Mouse (Mus musculus): ENCODE data around the gene Atg9b. TPM values are rescaled to one million over a fixed set of nuclear protein-coding genes. Genes with fewer than 3 reads are reported as not detected.

Atg9b gene
- total and polyA plus RNA-seq, 2 experiments = 0.09 to 0.35 TPM

DNA sequence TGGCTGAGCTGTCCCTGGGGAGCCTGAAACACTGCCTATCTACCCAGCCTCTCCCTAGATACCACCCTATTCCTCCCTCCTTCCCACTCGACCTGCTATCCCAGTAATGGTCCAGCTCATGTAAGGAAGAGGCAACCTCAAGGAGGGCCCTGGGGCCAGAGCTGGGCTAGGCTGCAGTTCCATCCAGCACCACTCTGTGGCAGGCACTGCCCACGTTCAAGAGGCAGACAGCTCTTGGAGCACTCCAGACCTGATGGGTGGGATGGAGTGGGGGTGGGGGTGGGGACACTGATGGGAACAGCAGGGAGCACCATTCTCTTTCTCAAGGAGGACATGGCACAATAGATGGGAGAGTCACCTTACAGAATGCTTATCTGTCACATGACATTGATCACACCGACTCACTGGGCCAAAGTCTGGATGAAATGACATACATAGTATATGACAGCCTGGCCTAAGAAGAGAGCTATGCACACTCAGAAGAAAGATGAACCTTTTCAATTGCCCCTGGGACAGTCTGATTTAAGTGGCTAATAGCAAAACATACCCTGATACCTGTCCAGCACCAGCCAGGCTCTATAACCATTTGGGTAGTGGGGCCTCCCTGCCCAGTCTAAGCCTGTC is 55.9 kb downstream of the Atg9b start:
- no peak for DNase-seq (ENCODE audit: extremely low read depth, low read depth, low spot score)
- no peaks in the 10 kb centered on the region for H3K79me2 ChIP-seq (ENCODE audit: control insufficient read depth, insufficient read depth, low read length)
- no peaks in the 10 kb centered on the region for H3K4me1 ChIP-seq (ENCODE audit: control insufficient read depth, insufficient read depth, low read length)
- WGBS = 26% methylated on average over 3 of the region's 3 CpGs
- no peaks in the 10 kb centered on the region for H3K27me3 ChIP-seq (ENCODE audit: control insufficient read depth, insufficient read depth, low read length)
- no peak overlapping the region for H3K27ac ChIP-seq (replicated peaks; ENCODE audit: insufficient read depth, low read depth, low read length)
- H3K4me3 ChIP-seq (ENCODE audit: insufficient read depth, low read depth, low read length) = no peak overlapping the region
- H3K36me3 ChIP-seq (ENCODE audit: control insufficient read depth, insufficient read depth, low read length) = no peaks in the 10 kb centered on the region
- TF ChIP-seq CTCF (IDR thresholded peaks at IDR 0.05; ENCODE audit: low read depth, low read length) (peak; percentile 74), POLR2A (IDR thresholded peaks at IDR 0.05; ENCODE audit: extremely low read depth, insufficient read depth, low read length) (no peak)
- no peak overlapping the region for H3K9ac ChIP-seq (ENCODE audit: low read depth, low read length)

DNA sequence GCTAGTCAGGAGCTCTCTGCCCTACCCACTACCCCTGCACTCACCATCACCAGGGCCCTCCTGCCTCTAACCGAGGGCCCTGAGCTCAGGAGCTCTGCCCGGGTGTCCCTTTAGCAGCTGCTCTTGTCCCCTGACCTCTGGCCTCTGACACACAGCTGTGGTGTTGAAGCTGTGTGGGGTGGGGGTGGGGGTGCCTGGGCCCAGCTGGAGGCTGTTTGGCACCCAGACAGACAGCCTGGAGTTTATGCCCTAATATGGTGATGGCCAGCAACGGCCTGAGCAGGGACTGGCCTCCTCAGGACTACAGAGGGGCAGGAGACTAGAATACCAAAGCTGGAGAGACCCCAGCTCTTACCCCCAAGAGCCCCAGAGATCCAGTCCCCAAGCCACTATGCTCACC is 57.2 kb downstream of the Atg9b start:
- WGBS = 17% methylated on average over 3 of the region's 3 CpGs

More for the DNA sequence above, 57.2 kb downstream of the Atg9b start:
- Histone ChIP-seq H3K27ac (replicated peaks; ENCODE audit: insufficient read depth, low read depth, low read length) (no peak overlapping the region), H3K4me1 (ENCODE audit: control insufficient read depth, insufficient read depth, low read length) (no peaks in the 10 kb centered on the region), H3K9ac (ENCODE audit: low read depth, low read length) (no peak overlapping the region), H3K4me3 (ENCODE audit: insufficient read depth, low read depth, low read length) (no peak overlapping the region), H3K27me3 (ENCODE audit: control insufficient read depth, insufficient read depth, low read length) (no peaks in the 10 kb centered on the region), H3K36me3 (ENCODE audit: control insufficient read depth, insufficient read depth, low read length) (no peaks in the 10 kb centered on the region), H3K79me2 (ENCODE audit: control insufficient read depth, insufficient read depth, low read length) (no peaks in the 10 kb centered on the region)
- no peak for DNase-seq (ENCODE audit: extremely low read depth, low read depth, low spot score)
- TF ChIP-seq CTCF (IDR thresholded peaks at IDR 0.05; ENCODE audit: low read depth, low read length) = no peak
- no peak for TF ChIP-seq POLR2A (IDR thresholded peaks at IDR 0.05; ENCODE audit: extremely low read depth, insufficient read depth, low read length)

Other genes with a start within 250 kb of the Atg9b start
- gene Nupl2, start 227.2 kb downstream of the Atg9b start, total RNA-seq (2014; rRNA removed) = 2.5 and 3.0 TPM in 2 replicates
- 2.9 and 3.1 TPM in 2 replicates for gene Nupl2, start 227.2 kb downstream of the Atg9b start, polyA plus RNA-seq (2012; rRNA removed)
- gene Kcnh2, start 40.5 kb downstream of the Atg9b start, total RNA-seq (2014; rRNA removed) = 0.13 TPM in 1 of 2 replicates, not detected in the other
- gene Kcnh2, start 40.5 kb downstream of the Atg9b start, polyA plus RNA-seq (2012; rRNA removed) = 0.21 TPM in 1 of 2 replicates, not detected in the other
- gene Nos3, start 27.3 kb downstream of the Atg9b start, total RNA-seq (2014; rRNA removed) = 1.1 and 2.0 TPM in 2 replicates
- 2.6 and 2.9 TPM in 2 replicates for gene Nos3, start 27.3 kb downstream of the Atg9b start, polyA plus RNA-seq (2012; rRNA removed)
- 21.5 and 25.2 TPM in 2 replicates for gene Abcb8, start 1.5 kb upstream of the Atg9b start, total RNA-seq (2014; rRNA removed)
- 69.9 and 71.0 TPM in 2 replicates for gene Abcb8, start 1.5 kb upstream of the Atg9b start, polyA plus RNA-seq (2012; rRNA removed)
- gene Asic3, start 21.2 kb upstream of the Atg9b start, total RNA-seq (2014; rRNA removed) = not detected in 2 replicates
- 0.12 and 0.84 TPM in 2 replicates for gene Asic3, start 21.2 kb upstream of the Atg9b start, polyA plus RNA-seq (2012; rRNA removed)
- gene Cdk5, start 31.4 kb upstream of the Atg9b start, total RNA-seq (2014; rRNA removed) = 9.5 and 10.0 TPM in 2 replicates
- gene Cdk5, start 31.4 kb upstream of the Atg9b start, polyA plus RNA-seq (2012; rRNA removed) = 34.6 and 38.4 TPM in 2 replicates
- 15.4 and 22.7 TPM in 2 replicates for gene Slc4a2, start 31.7 kb upstream of the Atg9b start, total RNA-seq (2014; rRNA removed)
- gene Slc4a2, start 31.7 kb upstream of the Atg9b start, polyA plus RNA-seq (2012; rRNA removed) = 33.5 and 40.4 TPM in 2 replicates
- gene Fastk, start 53.1 kb upstream of the Atg9b start, total RNA-seq (2014; rRNA removed) = 22.3 and 28.5 TPM in 2 replicates
- 104 and 166 TPM in 2 replicates for gene Fastk, start 53.1 kb upstream of the Atg9b start, polyA plus RNA-seq (2012; rRNA removed)
- 5.2 and 6.2 TPM in 2 replicates for gene Tmub1, start 55.7 kb upstream of the Atg9b start, total RNA-seq (2014; rRNA removed)
- gene Tmub1, start 55.7 kb upstream of the Atg9b start, polyA plus RNA-seq (2012; rRNA removed) = 30.7 and 35.2 TPM in 2 replicates
- gene Agap3, start 60.0 kb upstream of the Atg9b start, total RNA-seq (2014; rRNA removed) = 13.8 and 17.9 TPM in 2 replicates
- 33.7 and 37.8 TPM in 2 replicates for gene Agap3, start 60.0 kb upstream of the Atg9b start, polyA plus RNA-seq (2012; rRNA removed)
- not detected in 2 replicates for gene Gbx1, start 135.1 kb upstream of the Atg9b start, total RNA-seq (2014; rRNA removed)
- 0.02 TPM in 1 of 2 replicates, not detected in the other for gene Gbx1, start 135.1 kb upstream of the Atg9b start, polyA plus RNA-seq (2012; rRNA removed)
- gene Asb10, start 148.8 kb upstream of the Atg9b start, total RNA-seq (2014; rRNA removed) = 0.13 TPM in 1 of 2 replicates, not detected in the other
- 0.06 and 0.10 TPM in 2 replicates for gene Asb10, start 148.8 kb upstream of the Atg9b start, polyA plus RNA-seq (2012; rRNA removed)
- gene 4931409K22Rik, start 164.7 kb upstream of the Atg9b start, total RNA-seq (2014; rRNA removed) = not detected in 2 replicates
- not detected in 2 replicates for gene 4931409K22Rik, start 164.7 kb upstream of the Atg9b start, polyA plus RNA-seq (2012; rRNA removed)
- 25.0 and 25.9 TPM in 2 replicates for gene Abcf2, start 185.3 kb upstream of the Atg9b start, total RNA-seq (2014; rRNA removed)
- gene Abcf2, start 185.3 kb upstream of the Atg9b start, polyA plus RNA-seq (2012; rRNA removed) = 27.1 and 31.9 TPM in 2 replicates
- gene Chpf2, start 194.6 kb upstream of the Atg9b start, total RNA-seq (2014; rRNA removed) = 9.5 and 14.2 TPM in 2 replicates
- gene Chpf2, start 194.6 kb upstream of the Atg9b start, polyA plus RNA-seq (2012; rRNA removed) = 21.1 and 22.4 TPM in 2 replicates
- gene Smarcd3, start 232.3 kb upstream of the Atg9b start, total RNA-seq (2014; rRNA removed) = 0.55 and 1.3 TPM in 2 replicates
- 1.3 TPM in 2 replicates for gene Smarcd3, start 232.3 kb upstream of the Atg9b start, polyA plus RNA-seq (2012; rRNA removed)